Mouse (Mus musculus): ENCODE measurements at regions not wholly inside any gene's neighbourhood (a gene's known extent, or its start where the extent isn't known, plus 50 kb on each side); places are given as distances from the start of the nearest gene placed in this dataset.

DNA sequence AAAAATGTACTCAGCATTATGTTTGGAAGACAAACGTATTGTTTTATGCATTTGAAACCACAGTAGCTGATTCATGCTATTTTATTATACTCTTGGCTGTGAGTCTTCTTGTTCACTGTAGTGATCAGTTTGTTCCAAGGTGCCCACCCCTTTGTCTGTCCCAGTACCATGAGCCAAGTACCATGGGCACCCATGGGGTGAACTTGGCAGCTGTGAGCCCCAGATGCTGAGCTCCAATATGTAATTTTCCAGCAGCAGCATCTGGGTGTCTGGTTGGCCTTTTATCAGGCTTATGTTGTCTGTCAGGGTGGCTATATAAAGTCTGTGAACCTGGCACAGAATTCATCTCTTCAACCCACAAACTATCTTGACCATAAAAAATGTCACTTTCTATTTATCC is 1200.5 kb upstream of the Nr2f1 start:
- H3K4me1 ChIP-seq (ENCODE audit: control insufficient read depth in 1 of 2, insufficient read depth in 2 of 2, low read length in 2 of 2), result no peaks in the 10 kb centered on the region
- H3K79me2 ChIP-seq (ENCODE audit: control insufficient read depth, insufficient read depth, low read length, poor library complexity), result no peaks in the 10 kb centered on the region
- no peaks in the 10 kb centered on the region for H3K36me3 ChIP-seq (ENCODE audit: control insufficient read depth in 1 of 2, insufficient read depth in 2 of 2, low read length in 2 of 2)
- H3K27ac ChIP-seq (ENCODE audit: control insufficient read depth, low read depth, low read length), result no peak overlapping the region
- TF ChIP-seq USF1 (IDR thresholded peaks at IDR 0.05; ENCODE audit: low read depth, low read length), result no peak
- no peak for TF ChIP-seq POLR2AphosphoS5 (IDR thresholded peaks at IDR 0.05; ENCODE audit: borderline replicate concordance, low read depth, low read length)
- TF ChIP-seq BHLHE40 (IDR thresholded peaks at IDR 0.05; ENCODE audit: borderline replicate concordance, low read depth, low read length), result no peak
- no peak for TF ChIP-seq MAZ (IDR thresholded peaks at IDR 0.05; ENCODE audit: low read depth, low read length)
- H3K9ac ChIP-seq (ENCODE audit: control insufficient read depth, low read depth, low read length, poor library complexity, severe bottlenecking), result no peak overlapping the region
- H3K9me3 ChIP-seq (replicated peaks; ENCODE audit: insufficient read depth, low read length), result no peaks in the 10 kb centered on the region
- H3K4me3 ChIP-seq (ENCODE audit: control insufficient read depth in 1 of 2, insufficient read depth in 1 of 2, low read depth in 2 of 2, low read length in 2 of 2), result no peak overlapping the region
- H3K27me3 ChIP-seq (ENCODE audit: control insufficient read depth in 1 of 2, insufficient read depth in 2 of 2, low read length in 2 of 2), result no peaks in the 10 kb centered on the region
- DNase-seq (ENCODE audit: low read depth, low spot score), result no peak

DNA sequence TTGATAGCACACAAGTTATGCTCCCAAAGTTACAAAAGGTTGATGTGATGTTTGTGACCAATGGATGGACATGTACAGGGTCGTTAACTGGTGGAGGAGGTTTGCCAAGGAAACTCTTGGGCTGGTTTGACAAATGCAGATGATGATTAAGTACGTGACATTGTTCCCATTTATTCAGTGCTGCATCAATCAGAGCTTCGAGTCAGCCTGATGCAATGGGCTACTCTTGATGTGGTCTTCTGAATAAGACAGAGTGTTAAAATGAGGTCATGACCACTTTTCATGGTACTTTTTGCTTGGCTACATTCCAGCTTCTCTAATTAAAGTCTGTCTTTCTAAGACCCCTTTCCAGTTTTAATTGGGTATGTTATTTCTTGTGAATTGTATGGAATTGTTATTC is 1194.4 kb upstream of the Nr2f1 start:
- Histone ChIP-seq H3K27ac (ENCODE audit: control insufficient read depth, low read depth, low read length) (no peak overlapping the region), H3K27me3 (ENCODE audit: control insufficient read depth in 1 of 2, insufficient read depth in 2 of 2, low read length in 2 of 2) (no peaks in the 10 kb centered on the region), H3K9me3 (replicated peaks; ENCODE audit: insufficient read depth, low read length) (no peaks in the 10 kb centered on the region), H3K79me2 (ENCODE audit: control insufficient read depth, insufficient read depth, low read length, poor library complexity) (no peaks in the 10 kb centered on the region), H3K9ac (ENCODE audit: control insufficient read depth, low read depth, low read length, poor library complexity, severe bottlenecking) (no peak overlapping the region), H3K4me3 (ENCODE audit: control insufficient read depth in 1 of 2, insufficient read depth in 1 of 2, low read depth in 2 of 2, low read length in 2 of 2) (no peak overlapping the region), H3K4me1 (ENCODE audit: control insufficient read depth in 1 of 2, insufficient read depth in 2 of 2, low read length in 2 of 2) (no peaks in the 10 kb centered on the region), H3K36me3 (ENCODE audit: control insufficient read depth in 1 of 2, insufficient read depth in 2 of 2, low read length in 2 of 2) (no peaks in the 10 kb centered on the region)
- no peak for DNase-seq (ENCODE audit: low read depth, low spot score)
- TF ChIP-seq RAD21 (IDR thresholded peaks at IDR 0.05; ENCODE audit: low read depth, low read length) (no peak), MEF2A (IDR thresholded peaks at IDR 0.05; ENCODE audit: extremely low read depth, insufficient replicate concordance, low read depth, low read length, poor library complexity, severe bottlenecking) (no peak), CHD1 (IDR thresholded peaks at IDR 0.05; ENCODE audit: low read depth, low read length) (no peak), ZMIZ1 (IDR thresholded peaks at IDR 0.05; ENCODE audit: low read depth, low read length) (no peak), USF1 (IDR thresholded peaks at IDR 0.05; ENCODE audit: low read depth, low read length) (no peak), POLR2AphosphoS2 (IDR thresholded peaks at IDR 0.05; ENCODE audit: low read length) (no peak)

- Histone ChIP-seq H3K9me3 (replicated peaks; ENCODE audit: insufficient read depth, low read length) (no peaks in the 10 kb centered on the region), H3K36me3 (ENCODE audit: control insufficient read depth in 1 of 2, insufficient read depth in 2 of 2, low read length in 2 of 2) (no peaks in the 10 kb centered on the region), H3K4me1 (ENCODE audit: control insufficient read depth in 1 of 2, insufficient read depth in 2 of 2, low read length in 2 of 2) (no peaks in the 10 kb centered on the region), H3K27me3 (ENCODE audit: control insufficient read depth in 1 of 2, insufficient read depth in 2 of 2, low read length in 2 of 2) (no peaks in the 10 kb centered on the region), H3K9ac (ENCODE audit: control insufficient read depth, low read depth, low read length, poor library complexity, severe bottlenecking) (no peak overlapping the region), H3K4me3 (ENCODE audit: control insufficient read depth in 1 of 2, insufficient read depth in 1 of 2, low read depth in 2 of 2, low read length in 2 of 2) (no peak overlapping the region), H3K79me2 (ENCODE audit: control insufficient read depth, insufficient read depth, low read length, poor library complexity) (no peaks in the 10 kb centered on the region), H3K27ac (ENCODE audit: control insufficient read depth, low read depth, low read length) (no peak overlapping the region)
- no peak for DNase-seq (ENCODE audit: low read depth, low spot score)
- no peak for TF ChIP-seq TBP (IDR thresholded peaks at IDR 0.05; ENCODE audit: low read depth, low read length)
- TF ChIP-seq POLR2A (IDR thresholded peaks at IDR 0.05; ENCODE audit: control insufficient read depth in 1 of 2, insufficient read depth in 1 of 2, low read depth in 1 of 2, low read length in 2 of 2, poor library complexity in 1 of 2), result no peak
- no peak for TF ChIP-seq HCFC1 (IDR thresholded peaks at IDR 0.05; ENCODE audit: low read depth, low read length)
- no peak for TF ChIP-seq USF2 (IDR thresholded peaks at IDR 0.05; ENCODE audit: borderline replicate concordance in 1 of 2, insufficient read depth in 1 of 2, low read depth in 1 of 2, low read length in 2 of 2)
- TF ChIP-seq BHLHE40 (IDR thresholded peaks at IDR 0.05; ENCODE audit: borderline replicate concordance, low read depth, low read length), result no peak
- TF ChIP-seq SMC3 (IDR thresholded peaks at IDR 0.05; ENCODE audit: low read depth, low read length), result no peak
- no peak for TF ChIP-seq JUND (IDR thresholded peaks at IDR 0.05; ENCODE audit: low read depth, low read length)
- TF ChIP-seq RCOR1 (IDR thresholded peaks at IDR 0.05; ENCODE audit: low read depth, low read length), result no peak
Observed at GRCm38 (mm10) chr13:79387928-79388327, 1188.4 kb upstream of the Nr2f1 start.

Data from MEL (cell line).